Mouse (Mus musculus): ENCODE data around the gene Gm43720. TPM values are rescaled to one million over a fixed set of nuclear protein-coding genes. Genes with fewer than 3 reads are reported as not detected.
"Not testable (repeated sequence)": the region's sequence is repeated elsewhere in the genome, so short reads cannot be mapped to it uniquely, and the experiment has no call there.

The Gm43720 gene
- total and polyA plus RNA-seq, 2 experiments from 2014 or later, result 0.07 TPM; not detected in 1

- DNase-seq (ENCODE audit: low spot score), result no peak
- H3K9me3 ChIP-seq (replicated peaks; ENCODE audit: control insufficient read depth, low read length), result no peaks in the 10 kb centered on the region
Observed at GRCm38 (mm10) chr5:138227367-138227766, 52.4 kb downstream of the Gm43720 start.

DNA sequence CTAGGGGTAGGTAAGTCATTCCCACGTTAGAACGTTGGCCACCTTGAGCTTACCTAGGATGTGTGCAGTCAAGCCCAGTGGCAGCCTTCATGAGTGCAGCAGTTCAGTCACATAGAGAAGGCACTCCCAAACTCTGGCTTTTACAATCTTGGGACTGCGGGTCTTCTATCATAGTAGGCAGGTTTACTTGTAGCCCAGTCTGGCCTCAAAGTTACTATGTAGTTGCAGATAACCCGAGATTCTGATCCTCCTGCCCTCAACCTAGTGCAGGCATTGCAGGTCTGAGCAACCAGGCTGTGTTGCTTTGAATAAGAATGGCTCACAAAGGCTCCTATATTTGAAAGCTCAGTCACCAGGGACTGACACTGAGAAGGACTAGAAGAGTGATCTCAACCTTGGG is 53.3 kb downstream of the Gm43720 start:
- no peak for TF ChIP-seq EP300 (IDR thresholded peaks at IDR 0.05; ENCODE audit: low read depth)
- no peak for TF ChIP-seq CTCF (IDR thresholded peaks at IDR 0.05; ENCODE audit: low read depth)
- Histone ChIP-seq H3K9ac (replicated peaks; ENCODE audit: low read depth, low read length) (no peak overlapping the region), H3K4me2 (ENCODE audit: low read depth, low read length) (no peak overlapping the region), H3K9me3 (replicated peaks; ENCODE audit: control insufficient read depth, low read length) (no peaks in the 10 kb centered on the region), H3K4me3 (ENCODE audit: low read depth, low read length) (no peak overlapping the region), H3K4me1 (ENCODE audit: control insufficient read depth, insufficient read depth) (no peaks in the 10 kb centered on the region), H3K36me3 (replicated peaks; ENCODE audit: control insufficient read depth, insufficient read depth, low read length) (no peaks in the 10 kb centered on the region), H3K27ac (ENCODE audit: low read depth) (no peak overlapping the region), H3K27me3 (ENCODE audit: control insufficient read depth, insufficient read depth, low read length) (no peaks in the 10 kb centered on the region)
- 77% methylated on average over 4 of the region's 4 CpGs for WGBS
- ATAC-seq (ENCODE audit: insufficient read depth, low read depth) (no peak), DNase-seq (ENCODE audit: low spot score) (no peak)

More at GRCm38 (mm10) chr5:138227367-138227766, 52.4 kb downstream of the Gm43720 start:
- H3K27me3 ChIP-seq (ENCODE audit: control insufficient read depth, insufficient read depth, low read length), result no peaks in the 10 kb centered on the region
- H3K9ac ChIP-seq (replicated peaks; ENCODE audit: low read depth, low read length), result no peak overlapping the region
- no peaks in the 10 kb centered on the region for H3K36me3 ChIP-seq (replicated peaks; ENCODE audit: control insufficient read depth, insufficient read depth, low read length)
- H3K4me2 ChIP-seq (ENCODE audit: low read depth, low read length), result no peak overlapping the region
- TF ChIP-seq CTCF (IDR thresholded peaks at IDR 0.05; ENCODE audit: low read depth) (no peak), EP300 (IDR thresholded peaks at IDR 0.05; ENCODE audit: low read depth) (no peak)
- WGBS, result 46% methylated on average over 2 of the region's 2 CpGs
- no peak for ATAC-seq (ENCODE audit: insufficient read depth, low read depth)
- no peak overlapping the region for H3K27ac ChIP-seq (ENCODE audit: low read depth)
- H3K4me1 ChIP-seq (ENCODE audit: control insufficient read depth, insufficient read depth), result no peaks in the 10 kb centered on the region
- no peak overlapping the region for H3K4me3 ChIP-seq (ENCODE audit: low read depth, low read length)

- H3K27ac ChIP-seq (ENCODE audit: low read depth), result no peak within 1 kb of the TSS
- ATAC-seq (ENCODE audit: insufficient read depth, low read depth) (no peak), DNase-seq (ENCODE audit: low spot score) (no peak)
- 44% methylated on average over 2 of the region's 2 CpGs for WGBS
- TF ChIP-seq EP300 (IDR thresholded peaks at IDR 0.05; ENCODE audit: low read depth), result no peak
- TF ChIP-seq CTCF (IDR thresholded peaks at IDR 0.05; ENCODE audit: low read depth), result no peak
- H3K9ac ChIP-seq (replicated peaks; ENCODE audit: low read depth, low read length), result no peak within 1 kb of the TSS
- no peaks in the 10 kb centered on the region for H3K4me1 ChIP-seq (ENCODE audit: control insufficient read depth, insufficient read depth)
- H3K4me2 ChIP-seq (ENCODE audit: low read depth, low read length), result no peak within 1 kb of the TSS
- H3K36me3 ChIP-seq (replicated peaks; ENCODE audit: control insufficient read depth, insufficient read depth, low read length), result no peaks in the 10 kb centered on the region
- no peaks in the 10 kb centered on the region for H3K9me3 ChIP-seq (replicated peaks; ENCODE audit: control insufficient read depth, low read length)
- no peaks in the 10 kb centered on the region for H3K27me3 ChIP-seq (ENCODE audit: control insufficient read depth, insufficient read depth, low read length)
- no peak within 1 kb of the TSS for H3K4me3 ChIP-seq (ENCODE audit: low read depth, low read length)
Observed at GRCm38 (mm10) chr5:138225700-138226099, 54.1 kb downstream of the Gm43720 start, which contains the start of gene Nxpe5. Nxpe5 (plus strand) TSS chr5:138225898.

- no peaks in the 10 kb centered on the region for H3K9me3 ChIP-seq (replicated peaks; ENCODE audit: control insufficient read depth, low read length)
- no peaks in the 10 kb centered on the region for H3K36me3 ChIP-seq (replicated peaks; ENCODE audit: control insufficient read depth, insufficient read depth, low read length)
- H3K4me1 ChIP-seq (ENCODE audit: control insufficient read depth, insufficient read depth), result no peaks in the 10 kb centered on the region
- no peak overlapping the region for H3K4me2 ChIP-seq (ENCODE audit: low read depth, low read length)
- H3K9ac ChIP-seq (replicated peaks; ENCODE audit: low read depth, low read length), result no peak overlapping the region
- no peaks in the 10 kb centered on the region for H3K27me3 ChIP-seq (ENCODE audit: control insufficient read depth, insufficient read depth, low read length)
- 32% methylated on average over 3 of the region's 3 CpGs for WGBS
- no peak for DNase-seq (ENCODE audit: low spot score)
- TF ChIP-seq EP300 (IDR thresholded peaks at IDR 0.05; ENCODE audit: low read depth) (no peak), CTCF (IDR thresholded peaks at IDR 0.05; ENCODE audit: low read depth) (no peak)
- H3K27ac ChIP-seq (ENCODE audit: low read depth), result no peak overlapping the region
- no peak overlapping the region for H3K4me3 ChIP-seq (ENCODE audit: low read depth, low read length)
- no peak for ATAC-seq (ENCODE audit: insufficient read depth, low read depth)
Observed at GRCm38 (mm10) chr5:138223287-138223686, 56.5 kb downstream of the Gm43720 start.

GRCm38 (mm10) chr5:138222111-138222510 is 57.6 kb downstream of the Gm43720 start:
- peak; percentile 75 for TF ChIP-seq CTCF (IDR thresholded peaks at IDR 0.05; ENCODE audit: low read depth)
- no peak for TF ChIP-seq EP300 (IDR thresholded peaks at IDR 0.05; ENCODE audit: low read depth)
- H3K27ac ChIP-seq (ENCODE audit: low read depth), result no peak overlapping the region
- H3K9me3 ChIP-seq (replicated peaks; ENCODE audit: control insufficient read depth, low read length), result no peaks in the 10 kb centered on the region
- H3K36me3 ChIP-seq (replicated peaks; ENCODE audit: control insufficient read depth, insufficient read depth, low read length), result no peaks in the 10 kb centered on the region
- no peaks in the 10 kb centered on the region for H3K4me1 ChIP-seq (ENCODE audit: control insufficient read depth, insufficient read depth)
- H3K9ac ChIP-seq (replicated peaks; ENCODE audit: low read depth, low read length), result no peak overlapping the region
- no peak for ATAC-seq (ENCODE audit: insufficient read depth, low read depth)
- H3K27me3 ChIP-seq (ENCODE audit: control insufficient read depth, insufficient read depth, low read length), result no peaks in the 10 kb centered on the region
- no peak overlapping the region for H3K4me2 ChIP-seq (ENCODE audit: low read depth, low read length)
- WGBS, result 24% methylated on average over 4 of the region's 4 CpGs
- peak; percentile 21 for DNase-seq (ENCODE audit: low spot score)
- H3K4me3 ChIP-seq (ENCODE audit: low read depth, low read length), result no peak overlapping the region

DNA sequence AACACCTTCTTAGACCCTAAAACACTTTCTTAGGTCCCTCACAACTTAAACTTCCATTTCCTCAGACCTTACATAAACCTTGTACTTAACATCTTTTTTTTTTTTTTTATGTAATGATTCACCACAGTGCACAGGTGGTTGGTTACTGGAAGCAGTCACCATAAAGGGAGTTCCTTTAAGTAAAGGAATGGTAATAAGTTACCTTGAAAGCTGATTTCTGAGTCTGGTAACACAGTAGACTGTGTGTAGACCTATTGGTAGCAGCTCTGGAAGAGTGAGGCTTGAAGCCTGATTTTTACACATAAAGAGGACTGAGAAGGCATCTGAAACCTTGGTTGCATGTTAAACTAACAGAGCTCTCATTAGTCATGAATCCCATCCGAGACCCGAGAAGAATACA is 59.9 kb downstream of the Gm43720 start:
- Histone ChIP-seq H3K27ac (ENCODE audit: low read depth) (no peak overlapping the region), H3K4me2 (ENCODE audit: low read depth, low read length) (no peak overlapping the region), H3K4me1 (ENCODE audit: control insufficient read depth, insufficient read depth) (no peaks in the 10 kb centered on the region), H3K27me3 (ENCODE audit: control insufficient read depth, insufficient read depth, low read length) (no peaks in the 10 kb centered on the region), H3K36me3 (replicated peaks; ENCODE audit: control insufficient read depth, insufficient read depth, low read length) (no peaks in the 10 kb centered on the region), H3K9me3 (replicated peaks; ENCODE audit: control insufficient read depth, low read length) (no peaks in the 10 kb centered on the region; the same call in 1 of the 2 replicates), H3K9ac (replicated peaks; ENCODE audit: low read depth, low read length) (no peak overlapping the region), H3K4me3 (ENCODE audit: low read depth, low read length) (no peak overlapping the region)
- 46% methylated on average over 2 of the region's 2 CpGs for WGBS
- ATAC-seq (ENCODE audit: insufficient read depth, low read depth) (no peak), DNase-seq (ENCODE audit: low spot score) (no peak)
- no peak for TF ChIP-seq CTCF (IDR thresholded peaks at IDR 0.05; ENCODE audit: low read depth)

GRCm38 (mm10) chr5:138216632-138217031 is 63.1 kb downstream of the Gm43720 start:
- H3K4me2 ChIP-seq (ENCODE audit: low read depth, low read length); H3K27ac ChIP-seq (ENCODE audit: low read depth); H3K9ac ChIP-seq (replicated peaks; ENCODE audit: low read depth, low read length); H3K9me3 ChIP-seq (replicated peaks; ENCODE audit: control insufficient read depth, low read length); H3K4me3 ChIP-seq (ENCODE audit: low read depth, low read length); H3K4me1 ChIP-seq (ENCODE audit: control insufficient read depth, insufficient read depth); H3K36me3 ChIP-seq (replicated peaks; ENCODE audit: control insufficient read depth, insufficient read depth, low read length); ATAC-seq (ENCODE audit: insufficient read depth, low read depth); H3K27me3 ChIP-seq (ENCODE audit: control insufficient read depth, insufficient read depth, low read length); DNase-seq (ENCODE audit: low spot score): not testable (repeated sequence)
- 93% methylated on average over 13 of the region's 13 CpGs for WGBS

Measured in heart, postnatal 0 days (tissue).